Mouse (Mus musculus): ENCODE measurements around the gene Asphd2. TPM values are rescaled to one million over a fixed set of nuclear protein-coding genes. Genes with fewer than 3 reads are reported as not detected.
A peak's percentile ranks its signal among the peaks of the same experiment; 100 is the strongest.

Gene Asphd2
- polyA plus RNA-seq, 1 experiment from 2014 or later: 58.3 TPM

GRCm38 (mm10) chr5:112368666-112369065, 26.0 kb downstream of the Asphd2 start:
- Histone ChIP-seq H3K27ac (replicated peaks) (no peak overlapping the region), H3K4me1 (peaks cover 34% of the 10 kb centered on the region), H3K9ac (replicated peaks) (no peak overlapping the region), H3K4me3 (no peak overlapping the region), H3K36me3 (peaks cover 62% of the 10 kb centered on the region), H3K27me3 (peaks cover 30% of the 10 kb centered on the region), H3K9me3 (no peaks in the 10 kb centered on the region), H3K4me2 (replicated peaks) (no peak overlapping the region)
- ATAC-seq (ENCODE audit: low FRiP score, low read depth): no peak
- WGBS: 90% methylated on average over 10 of the region's 10 CpGs

GRCm38 (mm10) chr5:112367929-112368328, 26.7 kb downstream of the Asphd2 start:
- no peak overlapping the region for H3K4me2 ChIP-seq (replicated peaks)
- H3K9me3 ChIP-seq: no peaks in the 10 kb centered on the region
- H3K9ac ChIP-seq (replicated peaks): no peak overlapping the region
- no peak overlapping the region for H3K4me3 ChIP-seq
- H3K27me3 ChIP-seq: peaks cover 24% of the 10 kb centered on the region
- H3K27ac ChIP-seq (replicated peaks): no peak overlapping the region
- 90% methylated on average over 12 of the region's 12 CpGs for WGBS
- peaks cover 67% of the 10 kb centered on the region for H3K36me3 ChIP-seq
- peaks cover 31% of the 10 kb centered on the region for H3K4me1 ChIP-seq
- no peak for ATAC-seq (ENCODE audit: low FRiP score, low read depth)

- H3K9ac ChIP-seq (replicated peaks): no peak overlapping the region
- H3K27me3 ChIP-seq: peaks cover 22% of the 10 kb centered on the region
- no peak overlapping the region for H3K4me3 ChIP-seq
- peaks cover 71% of the 10 kb centered on the region for H3K36me3 ChIP-seq
- WGBS: 91% methylated on average over 4 of the region's 4 CpGs
- no peak for ATAC-seq (ENCODE audit: low FRiP score, low read depth)
- H3K27ac ChIP-seq (replicated peaks): no peak overlapping the region
- no peaks in the 10 kb centered on the region for H3K9me3 ChIP-seq
- no peak overlapping the region for H3K4me2 ChIP-seq (replicated peaks)
- H3K4me1 ChIP-seq: peaks cover 26% of the 10 kb centered on the region
Observed at GRCm38 (mm10) chr5:112367338-112367737, 27.3 kb downstream of the Asphd2 start.

- H3K36me3 ChIP-seq: peaks cover 75% of the 10 kb centered on the region
- WGBS: 94% methylated on average over 6 of the region's 6 CpGs
- no peak overlapping the region for H3K9ac ChIP-seq (replicated peaks)
- no peak overlapping the region for H3K4me2 ChIP-seq (replicated peaks)
- H3K4me3 ChIP-seq: no peak overlapping the region
- ATAC-seq (ENCODE audit: low FRiP score, low read depth): no peak
- peaks cover 22% of the 10 kb centered on the region for H3K27me3 ChIP-seq
- H3K9me3 ChIP-seq: no peaks in the 10 kb centered on the region
- peaks cover 21% of the 10 kb centered on the region for H3K4me1 ChIP-seq
- H3K27ac ChIP-seq (replicated peaks): no peak overlapping the region
Observed at GRCm38 (mm10) chr5:112366879-112367278, 27.8 kb downstream of the Asphd2 start.

- peaks cover 16% of the 10 kb centered on the region for H3K27me3 ChIP-seq
- H3K36me3 ChIP-seq: peaks cover 61% of the 10 kb centered on the region
- no peaks in the 10 kb centered on the region for H3K4me1 ChIP-seq
- ATAC-seq (ENCODE audit: low FRiP score, low read depth): no peak
- H3K4me2 ChIP-seq (replicated peaks): no peak overlapping the region
- H3K27ac ChIP-seq (replicated peaks): no peak overlapping the region
- no peak overlapping the region for H3K9ac ChIP-seq (replicated peaks)
- 66% methylated on average over 10 of the region's 10 CpGs for WGBS
- no peaks in the 10 kb centered on the region for H3K9me3 ChIP-seq
- no peak overlapping the region for H3K4me3 ChIP-seq
Observed at GRCm38 (mm10) chr5:112364184-112364797, 30.4 kb downstream of the Asphd2 start.

GRCm38 (mm10) chr5:112360077-112360476, 34.6 kb downstream of the Asphd2 start:
- 94% methylated on average over 3 of the region's 3 CpGs for WGBS
- ATAC-seq (ENCODE audit: low FRiP score, low read depth): no peak
- no peak overlapping the region for H3K27ac ChIP-seq (replicated peaks)
- no peak overlapping the region for H3K9ac ChIP-seq (replicated peaks)
- H3K36me3 ChIP-seq: peaks cover 70% of the 10 kb centered on the region
- H3K27me3 ChIP-seq: no peaks in the 10 kb centered on the region
- H3K4me3 ChIP-seq: no peak overlapping the region
- H3K4me2 ChIP-seq (replicated peaks): no peak overlapping the region
- no peaks in the 10 kb centered on the region for H3K9me3 ChIP-seq
- H3K4me1 ChIP-seq: no peaks in the 10 kb centered on the region

- 90% methylated on average over 4 of the region's 4 CpGs for WGBS
- Histone ChIP-seq H3K27me3 (no peaks in the 10 kb centered on the region), H3K4me1 (no peaks in the 10 kb centered on the region), H3K4me2 (replicated peaks) (no peak overlapping the region), H3K4me3 (no peak overlapping the region), H3K9ac (replicated peaks) (no peak overlapping the region), H3K36me3 (peaks cover 70% of the 10 kb centered on the region), H3K9me3 (no peaks in the 10 kb centered on the region), H3K27ac (replicated peaks) (no peak overlapping the region)
- ATAC-seq (ENCODE audit: low FRiP score, low read depth): no peak
Observed at GRCm38 (mm10) chr5:112359520-112359919, 35.1 kb downstream of the Asphd2 start.

- 91% methylated on average over 9 of the region's 9 CpGs for WGBS
- Histone ChIP-seq H3K9me3 (no peaks in the 10 kb centered on the region), H3K27me3 (no peaks in the 10 kb centered on the region), H3K9ac (replicated peaks) (no peak overlapping the region), H3K27ac (replicated peaks) (no peak overlapping the region), H3K4me1 (no peaks in the 10 kb centered on the region), H3K36me3 (peaks cover 61% of the 10 kb centered on the region), H3K4me2 (replicated peaks) (no peak overlapping the region), H3K4me3 (no peak overlapping the region)
- ATAC-seq (ENCODE audit: low FRiP score, low read depth): no peak
Observed at GRCm38 (mm10) chr5:112356322-112356721, 38.3 kb downstream of the Asphd2 start.

GRCm38 (mm10) chr5:112355910-112356309, 38.8 kb downstream of the Asphd2 start, which contains the start of gene Gm6583:
TSS of gene Gm6583 (minus strand) at chr5:112356033.
- no peak within 1 kb of the TSS for H3K4me2 ChIP-seq (replicated peaks)
- no peak within 1 kb of the TSS for H3K9ac ChIP-seq (replicated peaks)
- WGBS: 69% methylated on average over 12 of the region's 13 CpGs
- no peak for ATAC-seq (ENCODE audit: low FRiP score, low read depth)
- H3K4me3 ChIP-seq: no peak within 1 kb of the TSS
- H3K9me3 ChIP-seq: no peaks in the 10 kb centered on the region
- H3K4me1 ChIP-seq: no peaks in the 10 kb centered on the region
- H3K27me3 ChIP-seq: no peaks in the 10 kb centered on the region
- H3K36me3 ChIP-seq: peaks cover 65% of the 10 kb centered on the region
- no peak within 1 kb of the TSS for H3K27ac ChIP-seq (replicated peaks)

GRCm38 (mm10) chr5:112355493-112355892, 39.2 kb downstream of the Asphd2 start:
- ATAC-seq (ENCODE audit: low FRiP score, low read depth): no peak
- Histone ChIP-seq H3K9ac (replicated peaks) (no peak overlapping the region), H3K27me3 (no peaks in the 10 kb centered on the region), H3K9me3 (no peaks in the 10 kb centered on the region), H3K4me1 (no peaks in the 10 kb centered on the region), H3K4me2 (replicated peaks) (no peak overlapping the region), H3K4me3 (no peak overlapping the region), H3K36me3 (peaks cover 69% of the 10 kb centered on the region), H3K27ac (replicated peaks) (no peak overlapping the region)
- WGBS: 90% methylated on average over 6 of the region's 6 CpGs

- WGBS: 95% methylated on average over 8 of the region's 8 CpGs
- Histone ChIP-seq H3K4me2 (replicated peaks) (no peak overlapping the region), H3K4me1 (peaks cover 14% of the 10 kb centered on the region; the same call in 1 of the 2 replicates), H3K27me3 (no peaks in the 10 kb centered on the region), H3K9me3 (no peaks in the 10 kb centered on the region), H3K27ac (replicated peaks) (no peak overlapping the region), H3K4me3 (no peak overlapping the region), H3K36me3 (peaks cover 63% of the 10 kb centered on the region), H3K9ac (replicated peaks) (no peak overlapping the region)
- ATAC-seq (ENCODE audit: low FRiP score, low read depth): no peak
Observed at GRCm38 (mm10) chr5:112349169-112349568, 45.5 kb downstream of the Asphd2 start.

GRCm38 (mm10) chr5:112346211-112346965, 48.3 kb downstream of the Asphd2 start:
- Histone ChIP-seq H3K9ac (replicated peaks) (0 out of 2 replicates have a peak overlapping the region, but pooled peaks have one; percentile 7), H3K4me1 (peaks cover 35% of the 10 kb centered on the region), H3K27ac (replicated peaks) (no peak overlapping the region), H3K9me3 (no peaks in the 10 kb centered on the region), H3K4me2 (replicated peaks) (no peak overlapping the region), H3K27me3 (no peaks in the 10 kb centered on the region), H3K4me3 (no peak overlapping the region), H3K36me3 (peaks cover 47% of the 10 kb centered on the region)
- no peak for ATAC-seq (ENCODE audit: low FRiP score, low read depth)
- 89% methylated on average over 16 of the region's 16 CpGs for WGBS

Measured in midbrain, embryonic 12.5 days (tissue).